ENCODE assay signal across 11 mouse cellular contexts in the genomic region with DNA sequence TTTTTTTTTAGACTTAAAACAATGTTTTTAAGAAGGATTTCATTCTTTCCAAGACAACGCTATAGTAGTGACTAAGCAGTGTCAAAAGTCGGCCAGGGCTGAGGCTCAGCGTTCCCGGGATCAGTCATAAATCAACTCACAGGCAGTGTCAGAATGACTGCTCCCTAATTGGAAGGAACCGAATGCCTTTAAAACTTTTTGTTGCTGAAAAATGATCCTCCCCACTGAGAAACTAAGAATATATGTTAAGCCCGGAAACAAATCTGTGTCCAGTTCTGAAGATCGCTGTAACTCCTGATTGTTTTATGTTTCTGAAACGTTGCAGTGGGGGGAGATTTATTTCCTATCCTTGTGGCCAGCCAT.
DNase-seq lines count a peak whose midpoint lies in the region; ATAC-seq and TF ChIP-seq lines count a peak whose summit lies in the region.
"Had no signal": no experiment of that assay in that cellular context is flagged by ENCODE, and none has a peak within 500 bp of the region (broad histone marks: within the 10 kb centered on the region; RNA-seq: fewer than 3 reads in every experiment).

No protein-coding gene starts in this region.

- peak overlapping the region; percentile 37 for H3K4me3 ChIP-seq in gastrocnemius, adult 2 months
- H3K4me3 ChIP-seq in intestine, embryonic 14.5 days (ENCODE audit: low read depth, low read length): no peak overlapping the region
- peak overlapping the region; percentile 4 for H3K4me3 ChIP-seq in myocyte

- H3K9ac ChIP-seq in intestine, embryonic 14.5 days (ENCODE audit: low read length): no peak overlapping the region
- H3K9ac ChIP-seq: hindbrain, embryonic 14.5 days had no signal

- H3K36me3 ChIP-seq in intestine, embryonic 14.5 days (ENCODE audit: control insufficient read depth, insufficient read depth, low read length): no peaks in the 10 kb centered on the region
- no peaks in the 10 kb centered on the region for H3K36me3 ChIP-seq in myocyte (ENCODE audit: control insufficient read depth, insufficient read depth)

- ATAC-seq in intestine, embryonic 14.5 days (replicated peaks; ENCODE audit: low FRiP score, low TSS enrichment, low read depth): no peak
- ATAC-seq in cerebellum, adult (ENCODE audit: insufficient number of reproducible peaks, low FRiP score, low TSS enrichment): no peak

- no peak for TF ChIP-seq CTCF in gastrocnemius, adult 2 months (IDR thresholded peaks at IDR 0.05)

- H3K9me3 ChIP-seq in intestine, embryonic 14.5 days (ENCODE audit: control insufficient read depth, low read length): no peaks in the 10 kb centered on the region

- H3ac ChIP-seq in myocyte (ENCODE audit: control insufficient read depth, insufficient read length): no peak overlapping the region

- WGBS in intestine, embryonic 14.5 days: 6% methylated on average over 8 of the region's 8 CpGs

- no peaks in the 10 kb centered on the region for H3K79me2 ChIP-seq in myocyte (ENCODE audit: control insufficient read depth, insufficient read depth)

- H3K4me2 ChIP-seq in intestine, embryonic 14.5 days (ENCODE audit: low read length): peak overlapping the region; percentile 36
- peak overlapping the region; percentile 76 for H3K4me2 ChIP-seq in myocyte (ENCODE audit: low read depth)
- H3K4me2 ChIP-seq: hindbrain, embryonic 14.5 days had no signal

- peaks cover 15% of the 10 kb centered on the region for H3K4me1 ChIP-seq in intestine, embryonic 14.5 days (replicated peaks; ENCODE audit: control insufficient read depth, insufficient read depth, low read length)

- peak; percentile 41 for DNase-seq in gastrocnemius, adult 2 months
- no peak for DNase-seq in gastrocnemius, postnatal 10 days
- peak; percentile 87 for DNase-seq in adipocyte (ENCODE audit: low spot score)
- DNase-seq in intestine, embryonic 14.5 days (ENCODE audit: low spot score): no peak
- DNase-seq in ovary, adult 18-20 months (ENCODE audit: low spot score): no peak
- DNase-seq in testis, postnatal 10 days (ENCODE audit: low spot score): no peak
- DNase-seq: B cell, adult 2 months; thymus, adult 18-20 months had no signal

- intact Hi-C loops in gastrocnemius, adult 2 months (cut with DNase I): no loop called here

- no peak for TF ChIP-seq POLR2A in myocyte (IDR thresholded peaks at IDR 0.05; ENCODE audit: insufficient read length, low read depth)

- peak overlapping the region; percentile 44 for H3K27ac ChIP-seq in gastrocnemius, adult 2 months
- H3K27ac ChIP-seq in intestine, embryonic 14.5 days (ENCODE audit: low read depth): no peak overlapping the region
- H3K27ac ChIP-seq: hindbrain, embryonic 14.5 days had no signal

- H3K27me3 ChIP-seq in intestine, embryonic 14.5 days (replicated peaks; ENCODE audit: control insufficient read depth, insufficient read depth, low read length): no peaks in the 10 kb centered on the region
- H3K27me3 ChIP-seq in myocyte (ENCODE audit: control insufficient read depth, insufficient read depth, insufficient read length): no peaks in the 10 kb centered on the region

TF ChIP-seq in myocyte, 11 proteins besides CTCF, POLR2A, EP300 and RAD21:
- TF ChIP-seq POLR2AphosphoS2 (IDR thresholded peaks at IDR 0.05; ENCODE audit: insufficient read length, low read depth): no peak
TF ChIP-seq in myocyte: peak in this region for 0.

Comparison
In these comparisons a context has a peak if more than half of its experiments do, and no peak if none do; other contexts are left out.
1. DNase-seq: peak in gastrocnemius, adult 2 months (single experiment) and adipocyte (single experiment); none in gastrocnemius, postnatal 10 days (single experiment), intestine, embryonic 14.5 days (single experiment), ovary, adult 18-20 months (single experiment) and testis, postnatal 10 days (single experiment).